Mouse (Mus musculus) limb, embryonic 11.5 days (tissue): Measurements from ENCODE around the gene Cct6b. TPM values are rescaled to one million over a fixed set of nuclear protein-coding genes. Genes with fewer than 3 reads are reported as not detected.

Experiments used
- ATAC-seq: fragments of 200-750 bp; cut with Nextera tagmentation; 2 replicates; pipeline ENCODE4 v1.8.0; 2017; ENCODE audit warnings: low read depth; ENCODE audit not compliant: insufficient number of reproducible peaks, low FRiP score, low TSS enrichment
- DNase-seq: peaks from one replicate; pipeline ENCODE4 v3.0.0-alpha.2; 2015; ENCODE audit warnings: low spot score
- H3K27ac ChIP-seq: fragments of 300-500 bp; sonication (generic); replicated peaks from 2 replicates; pipeline ENCODE4 v1.5.1; 2014; ENCODE audit warnings: low read depth, mild to moderate bottlenecking, low read length
- H3K27me3 ChIP-seq: fragments of 300-500 bp; sonication (generic); 2 replicates; pipeline ENCODE4 v1.6.1; 2014; ENCODE audit warnings: mild to moderate bottlenecking, low read length, mixed read lengths; ENCODE audit not compliant: control insufficient read depth, insufficient read depth
- H3K36me3 ChIP-seq: fragments of 300-500 bp; sonication (generic); 2 replicates; pipeline ENCODE4 v1.6.1; 2014; ENCODE audit warnings: mild to moderate bottlenecking, low read length, moderate library complexity, mixed read lengths; ENCODE audit not compliant: control insufficient read depth, insufficient read depth
- H3K4me1 ChIP-seq: fragments of 300-500 bp; sonication (generic); 2 replicates; pipeline ENCODE4 v1.6.1; 2014; ENCODE audit warnings: low read length, mixed read lengths; ENCODE audit not compliant: control insufficient read depth, insufficient read depth
- H3K4me2 ChIP-seq: fragments of 300-500 bp; sonication (generic); 2 replicates; pipeline ENCODE4 v1.6.1; 2014; ENCODE audit warnings: low read depth, mild to moderate bottlenecking, moderate library complexity; ENCODE audit not compliant: severe bottlenecking
- H3K4me3 ChIP-seq: fragments of 300-500 bp; sonication (generic); 2 replicates; pipeline ENCODE4 v1.5.1; 2014; ENCODE audit warnings: low read depth, low read length
- H3K9ac ChIP-seq: fragments of 300-500 bp; sonication (generic); 2 replicates; pipeline ENCODE4 v1.6.1; 2014; ENCODE audit warnings: mild to moderate bottlenecking, low read length
- H3K9me3 ChIP-seq: fragments of 300-500 bp; sonication (generic); 2 replicates; pipeline ENCODE4 v1.6.1; 2016; ENCODE audit warnings: low read length; ENCODE audit not compliant: control insufficient read depth
- WGBS: fragments of 180-500 bp; shearing (Covaris S2); extraction: QIAGEN DNeasy Blood & Tissue Kit; methylation state at CpG from one replicate; pipeline ENCODE4 v1.1.7; 2014; 5-methylcytosine and 5-hydroxymethylcytosine counted together
- polyA plus RNA-seq: library from polyadenylated mRNA; unstranded; fragments of >200 nt; fragmentation: Nextera tagmentation; extraction: Ambion mirVana; gene quantifications from 2 replicates; pipeline ENCODE4 v1.2.1, GENCODE M21; 2014

Gene Cct6b
- polyA plus RNA-seq, 1 experiment from 2014 or later = 0.21 TPM

DNA sequence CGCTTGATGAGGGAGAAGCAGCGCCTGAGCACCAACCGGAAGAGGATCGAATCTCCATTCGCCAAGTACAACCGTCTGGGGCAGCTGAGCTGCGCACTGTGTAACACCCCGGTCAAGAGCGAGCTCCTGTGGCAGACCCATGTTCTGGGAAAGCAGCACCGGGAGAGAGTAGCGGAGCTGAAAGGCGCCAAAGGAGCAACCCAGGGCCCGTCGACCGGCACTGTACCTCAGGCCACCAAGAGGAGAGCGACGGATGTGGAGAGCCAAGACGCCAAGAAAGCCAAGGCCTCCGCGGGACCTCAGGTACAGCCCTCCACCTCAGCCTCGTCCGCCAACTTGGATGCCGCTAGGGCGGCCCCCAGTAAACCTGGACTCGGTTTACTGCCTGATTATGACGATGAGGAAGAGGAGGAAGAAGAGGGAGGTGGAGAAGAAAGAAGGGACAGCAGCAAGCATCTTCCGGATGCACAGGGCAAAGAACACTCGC is 360 bp upstream of the Cct6b start:
- peak overlapping the region; percentile 91 for H3K9ac ChIP-seq
- H3K27ac ChIP-seq = peak overlapping the region; percentile 79; the same call in 1 of the 2 replicates
- peak; percentile 45 for ATAC-seq
- no peaks in the 10 kb centered on the region; the same call in 1 of the 2 replicates for H3K36me3 ChIP-seq
- peaks cover 14% of the 10 kb centered on the region for H3K4me1 ChIP-seq
- no peak for DNase-seq
- H3K4me2 ChIP-seq = peak overlapping the region; percentile 89
- WGBS = under 1% methylated on average over 28 of the region's 28 CpGs
- H3K4me3 ChIP-seq = peak overlapping the region; percentile 96
- H3K9me3 ChIP-seq = no peaks in the 10 kb centered on the region
- H3K27me3 ChIP-seq = no peaks in the 10 kb centered on the region

DNA sequence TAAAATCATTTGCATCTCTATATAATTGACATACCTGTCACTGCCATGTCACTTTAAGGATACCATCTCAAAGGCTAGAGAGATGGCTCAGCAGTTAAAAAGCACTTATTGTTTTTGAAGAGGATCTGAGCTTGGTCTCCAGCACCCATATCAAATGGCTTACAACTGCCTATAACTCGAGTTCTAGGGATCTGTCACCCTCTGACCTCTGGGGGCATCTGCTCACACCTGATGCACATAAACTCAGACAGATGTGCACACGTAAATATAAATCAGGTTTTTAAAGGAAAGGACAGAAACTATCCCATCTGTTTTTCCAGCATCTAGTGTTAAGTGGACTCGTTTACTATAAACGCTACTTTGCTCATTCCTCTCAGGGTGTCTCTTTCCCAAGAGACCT is 860 bp downstream of the Cct6b start:
- no peak overlapping the region; the same call in 1 of the 2 replicates for H3K9ac ChIP-seq
- DNase-seq (no peak), ATAC-seq (no peak)
- WGBS = 15% methylated on average over 4 of the region's 4 CpGs
- peaks cover 14% of the 10 kb centered on the region for H3K4me1 ChIP-seq
- H3K4me2 ChIP-seq = peak overlapping the region; percentile 89
- H3K36me3 ChIP-seq = no peaks in the 10 kb centered on the region; the same call in 1 of the 2 replicates
- peak overlapping the region; percentile 96 for H3K4me3 ChIP-seq
- H3K27ac ChIP-seq = peak overlapping the region; percentile 79; the same call in 1 of the 2 replicates
- no peaks in the 10 kb centered on the region for H3K27me3 ChIP-seq
- H3K9me3 ChIP-seq = no peaks in the 10 kb centered on the region

DNA sequence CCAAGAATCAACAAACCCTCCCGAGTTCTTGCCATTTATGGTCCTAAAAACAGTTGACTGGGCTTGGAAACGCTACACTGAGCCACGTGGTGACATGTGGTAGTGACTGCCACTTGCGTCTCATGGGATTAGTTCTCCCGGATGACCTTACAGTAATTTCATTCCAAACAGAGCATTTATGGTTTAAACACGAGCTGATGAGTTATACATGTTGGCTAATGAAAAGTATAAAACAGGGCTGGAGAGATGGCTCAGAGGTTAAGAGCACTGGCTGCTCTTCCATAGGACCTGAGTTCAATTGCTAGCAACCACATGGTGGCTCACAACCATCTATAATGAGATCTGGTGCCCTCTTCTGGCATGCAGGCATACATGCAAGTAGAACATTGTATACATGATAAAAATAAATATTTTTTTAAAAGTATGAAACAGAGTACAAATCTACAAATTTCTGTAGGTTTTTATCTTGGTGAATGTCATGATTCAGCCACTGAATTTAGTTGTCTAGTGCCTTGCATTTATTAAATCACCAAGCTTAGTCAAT is 1.8 kb downstream of the Cct6b start:
- Histone ChIP-seq H3K9me3 (no peaks in the 10 kb centered on the region), H3K36me3 (no peaks in the 10 kb centered on the region; the same call in 1 of the 2 replicates), H3K27me3 (no peaks in the 10 kb centered on the region), H3K4me3 (no peak overlapping the region), H3K4me1 (peaks cover 14% of the 10 kb centered on the region), H3K27ac (no peak overlapping the region), H3K9ac (no peak overlapping the region), H3K4me2 (no peak overlapping the region)
- WGBS = 82% methylated on average over 6 of the region's 6 CpGs
- no peak for ATAC-seq
- DNase-seq = no peak

DNA sequence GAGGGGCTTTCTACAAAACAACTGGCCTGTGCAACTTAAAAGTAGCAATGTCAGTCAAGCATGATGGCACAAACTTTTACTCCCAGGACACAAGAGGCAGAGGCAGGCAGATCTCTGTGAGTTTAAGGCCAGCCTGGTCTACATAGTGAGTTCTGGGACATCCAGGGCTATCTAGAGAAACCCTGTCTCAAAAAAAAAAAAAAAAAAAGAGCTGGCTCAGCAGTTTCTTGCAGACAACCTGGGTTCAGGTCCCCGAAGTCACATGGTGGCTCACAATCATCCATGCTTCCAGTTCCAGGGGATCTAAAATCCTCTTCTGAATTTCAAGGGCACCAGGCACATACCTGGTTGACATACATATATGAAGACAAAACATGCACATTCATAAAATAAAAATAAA is 8.2 kb downstream of the Cct6b start:
- Histone ChIP-seq H3K36me3 (no peaks in the 10 kb centered on the region), H3K4me3 (no peak overlapping the region), H3K4me2 (no peak overlapping the region), H3K27ac (no peak overlapping the region), H3K9me3 (no peaks in the 10 kb centered on the region), H3K4me1 (no peaks in the 10 kb centered on the region), H3K9ac (no peak overlapping the region), H3K27me3 (no peaks in the 10 kb centered on the region)
- no peak for DNase-seq
- no peak for ATAC-seq
- 87% methylated on average over 1 of the region's 1 CpGs for WGBS

GRCm38 (mm10) chr11:82752349-82753115 is 11.6 kb downstream of the Cct6b start:
- 74% methylated on average over 6 of the region's 6 CpGs for WGBS
- ATAC-seq (no peak), DNase-seq (no peak)
- no peak overlapping the region for H3K4me3 ChIP-seq
- H3K4me1 ChIP-seq = no peaks in the 10 kb centered on the region
- no peak overlapping the region for H3K9ac ChIP-seq
- no peak overlapping the region for H3K4me2 ChIP-seq
- no peaks in the 10 kb centered on the region for H3K36me3 ChIP-seq
- H3K9me3 ChIP-seq = no peaks in the 10 kb centered on the region
- no peak overlapping the region for H3K27ac ChIP-seq
- no peaks in the 10 kb centered on the region for H3K27me3 ChIP-seq

DNA sequence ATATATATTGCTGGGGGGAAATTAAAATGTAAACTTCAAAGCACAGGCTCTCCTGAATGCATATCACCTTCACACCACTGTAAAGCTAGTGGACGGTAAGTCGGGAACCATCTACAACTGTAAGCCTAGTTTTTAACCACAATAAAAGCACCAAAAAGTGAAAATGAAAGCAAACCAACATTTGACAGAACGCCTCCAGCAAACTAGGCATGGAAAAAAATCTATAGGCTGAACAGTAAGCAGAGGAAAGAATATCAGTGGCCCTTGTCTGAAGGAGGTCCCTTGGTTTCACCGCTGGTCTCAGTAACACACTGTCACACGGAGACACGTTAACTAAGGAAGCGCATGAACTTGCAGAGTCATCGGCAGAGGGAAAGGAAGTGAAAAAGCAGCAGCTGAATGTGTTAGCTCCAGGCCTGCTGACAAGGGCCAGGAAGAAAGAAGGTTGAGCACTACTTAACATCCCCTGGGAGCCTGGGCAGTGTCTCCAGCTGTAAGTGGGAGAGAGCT is 17.2 kb downstream of the Cct6b start:
- no peak for ATAC-seq
- WGBS = 87% methylated on average over 8 of the region's 8 CpGs
- Histone ChIP-seq H3K4me2 (no peak overlapping the region), H3K9me3 (no peaks in the 10 kb centered on the region), H3K4me1 (no peaks in the 10 kb centered on the region), H3K27me3 (no peaks in the 10 kb centered on the region), H3K27ac (no peak overlapping the region), H3K9ac (no peak overlapping the region), H3K4me3 (no peak overlapping the region), H3K36me3 (no peaks in the 10 kb centered on the region)
- DNase-seq = no peak

GRCm38 (mm10) chr11:82746138-82746537 is 18.0 kb downstream of the Cct6b start:
- Histone ChIP-seq H3K4me3 (no peak overlapping the region), H3K27ac (no peak overlapping the region), H3K9me3 (no peaks in the 10 kb centered on the region), H3K4me2 (no peak overlapping the region), H3K36me3 (no peaks in the 10 kb centered on the region), H3K4me1 (no peaks in the 10 kb centered on the region), H3K9ac (no peak overlapping the region), H3K27me3 (no peaks in the 10 kb centered on the region)
- 30% methylated on average over 6 of the region's 6 CpGs for WGBS
- peak; percentile 50 for DNase-seq
- ATAC-seq = no peak

DNA sequence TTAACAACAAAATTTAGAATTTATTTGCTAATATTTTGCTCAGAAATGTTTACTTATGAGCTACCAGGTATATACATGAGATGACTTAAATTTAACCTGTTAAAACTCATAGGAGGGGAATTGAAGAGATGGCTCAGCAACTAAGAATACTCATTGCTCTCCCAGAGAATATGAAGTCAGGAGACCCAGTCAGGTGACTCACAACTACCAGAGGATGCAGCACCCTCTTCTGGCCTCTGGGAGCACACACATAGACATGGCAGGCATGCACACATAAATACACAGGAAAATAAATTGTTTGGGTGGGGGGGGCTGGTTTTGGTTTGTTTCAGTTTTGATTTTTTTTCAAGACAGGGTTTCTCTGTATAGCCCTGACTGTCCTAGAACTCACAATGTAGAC is 25.1 kb downstream of the Cct6b start:
- Histone ChIP-seq H3K9ac (no peak overlapping the region), H3K27ac (no peak overlapping the region), H3K4me2 (no peak overlapping the region), H3K4me3 (no peak overlapping the region), H3K4me1 (no peaks in the 10 kb centered on the region), H3K27me3 (no peaks in the 10 kb centered on the region), H3K9me3 (no peaks in the 10 kb centered on the region), H3K36me3 (no peaks in the 10 kb centered on the region)
- no peak for ATAC-seq
- DNase-seq = no peak
